Mouse (Mus musculus): ENCODE measurements around the gene Pbx1.

The Pbx1 gene

GRCm38 (mm10) chr1:168425017-168425705, 6.9 kb downstream of the Pbx1 start:
- DNase-seq (ENCODE audit: low spot score), result no peak

- DNase-seq (ENCODE audit: low spot score), result no peak
Observed at GRCm38 (mm10) chr1:168423389-168423930, 8.6 kb downstream of the Pbx1 start.

GRCm38 (mm10) chr1:168418903-168419302, 13.2 kb downstream of the Pbx1 start:
- no peak for DNase-seq (ENCODE audit: low spot score)

GRCm38 (mm10) chr1:168417626-168418025, 14.4 kb downstream of the Pbx1 start:
- DNase-seq (ENCODE audit: low spot score), result no peak

GRCm38 (mm10) chr1:168416729-168417437, 15.2 kb downstream of the Pbx1 start:
- peak; percentile 78 for DNase-seq (ENCODE audit: low spot score)

- DNase-seq (ENCODE audit: low spot score), result peak; percentile 80
Observed at GRCm38 (mm10) chr1:168410611-168411010, 21.5 kb downstream of the Pbx1 start.

- DNase-seq (ENCODE audit: low spot score), result peak; percentile 60
Observed at GRCm38 (mm10) chr1:168410054-168410453, 22.0 kb downstream of the Pbx1 start.

GRCm38 (mm10) chr1:168408757-168409156, 23.3 kb downstream of the Pbx1 start:
- DNase-seq (ENCODE audit: low spot score), result no peak

- no peak for DNase-seq (ENCODE audit: low spot score)
Observed at GRCm38 (mm10) chr1:168407958-168408357, 24.1 kb downstream of the Pbx1 start.

GRCm38 (mm10) chr1:168406291-168406675, 25.8 kb downstream of the Pbx1 start:
- DNase-seq (ENCODE audit: low spot score), result no peak

GRCm38 (mm10) chr1:168405645-168406290, 26.3 kb downstream of the Pbx1 start:
- DNase-seq (ENCODE audit: low spot score), result peak; percentile 86

- no peak for DNase-seq (ENCODE audit: low spot score)
Observed at GRCm38 (mm10) chr1:168403529-168403928, 28.5 kb downstream of the Pbx1 start.

- DNase-seq (ENCODE audit: low spot score), result peak; percentile 53
Observed at GRCm38 (mm10) chr1:168402683-168403082, 29.4 kb downstream of the Pbx1 start.

GRCm38 (mm10) chr1:168395523-168396159, 36.4 kb downstream of the Pbx1 start:
- no peak for DNase-seq (ENCODE audit: low spot score)

GRCm38 (mm10) chr1:168394535-168394934, 37.5 kb downstream of the Pbx1 start:
- no peak for DNase-seq (ENCODE audit: low spot score)

GRCm38 (mm10) chr1:168393456-168393855, 38.6 kb downstream of the Pbx1 start:
- DNase-seq (ENCODE audit: low spot score), result no peak

- DNase-seq (ENCODE audit: low spot score), result no peak
Observed at GRCm38 (mm10) chr1:168392500-168392853, 39.6 kb downstream of the Pbx1 start.

GRCm38 (mm10) chr1:168391617-168392499, 40.2 kb downstream of the Pbx1 start:
- DNase-seq (ENCODE audit: low spot score), result peak; percentile 82

- DNase-seq (ENCODE audit: low spot score), result no peak
Observed at GRCm38 (mm10) chr1:168390748-168391147, 41.3 kb downstream of the Pbx1 start.

- DNase-seq (ENCODE audit: low spot score), result no peak
Observed at GRCm38 (mm10) chr1:168386159-168386558, 45.9 kb downstream of the Pbx1 start.

- DNase-seq (ENCODE audit: low spot score), result no peak
Observed at GRCm38 (mm10) chr1:168384594-168384955, 47.5 kb downstream of the Pbx1 start.
